Mouse (Mus musculus): ENCODE data around the gene Fyb2.
"Not testable (repeated sequence)": the region's sequence is repeated elsewhere in the genome, so short reads cannot be mapped to it uniquely, and the experiment has no call there.

The Fyb2 gene

DNA sequence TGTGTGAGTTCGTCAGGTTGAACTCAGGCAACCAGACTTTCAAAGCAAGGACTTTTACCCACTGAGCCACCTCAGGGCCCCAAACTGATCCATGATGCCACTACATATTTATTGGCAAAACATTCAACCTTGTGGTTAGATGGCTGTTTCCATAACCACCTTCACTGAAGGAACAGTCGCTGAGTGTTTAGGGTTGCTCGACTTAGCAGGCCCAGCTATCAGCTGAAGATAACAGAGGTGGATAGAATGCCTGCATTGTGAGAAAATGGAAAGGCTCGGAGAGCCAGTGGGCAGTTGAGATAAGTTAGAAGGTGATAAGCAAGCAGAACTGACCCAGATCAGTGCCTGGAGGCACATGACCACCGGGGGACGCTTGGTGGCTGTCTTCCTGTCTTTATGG is 26.3 kb downstream of the Fyb2 start:
- DNase-seq (ENCODE audit: low spot score in 2 of 2): no peak

DNA sequence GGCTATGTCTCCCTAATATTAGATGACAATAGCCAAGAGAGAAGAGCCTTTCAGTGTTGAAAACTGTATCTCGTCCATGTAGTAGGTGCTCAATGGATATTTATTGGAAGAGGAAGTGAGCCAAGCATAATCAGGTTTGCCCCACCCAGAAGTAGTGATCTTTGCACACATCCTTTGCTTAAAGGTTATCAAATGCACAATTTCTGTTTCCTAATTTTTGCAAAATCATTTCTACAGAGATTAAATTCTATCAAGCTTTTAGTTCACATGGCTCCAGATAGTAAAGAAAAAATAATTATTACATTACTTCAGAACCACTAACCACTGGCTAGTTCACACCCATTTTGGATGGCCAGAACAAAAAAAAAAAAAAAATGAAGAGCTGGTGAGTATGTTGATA is 28.6 kb downstream of the Fyb2 start:
- DNase-seq (ENCODE audit: low spot score in 2 of 2): no peak

DNA sequence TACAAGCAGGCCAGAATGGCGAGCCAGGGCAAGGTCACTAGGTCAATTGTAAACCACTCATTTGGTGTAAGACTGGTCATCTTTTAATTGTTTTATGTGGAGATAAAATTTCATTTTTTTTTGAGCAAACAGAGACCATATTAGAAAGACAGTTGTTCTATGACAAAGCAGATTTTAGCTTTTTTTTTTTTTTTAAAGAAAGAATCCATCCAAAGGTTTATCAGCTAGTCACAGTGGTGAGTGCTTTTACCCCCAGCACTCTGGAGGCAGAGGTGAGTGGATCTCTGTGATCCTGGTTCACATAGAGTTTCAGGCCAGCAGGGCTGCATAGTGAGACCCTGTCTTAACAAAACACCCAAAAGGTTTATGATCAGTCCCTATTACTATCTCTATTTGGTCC is 31.2 kb downstream of the Fyb2 start:
- DNase-seq (ENCODE audit: low spot score in 2 of 2): no peak

DNA sequence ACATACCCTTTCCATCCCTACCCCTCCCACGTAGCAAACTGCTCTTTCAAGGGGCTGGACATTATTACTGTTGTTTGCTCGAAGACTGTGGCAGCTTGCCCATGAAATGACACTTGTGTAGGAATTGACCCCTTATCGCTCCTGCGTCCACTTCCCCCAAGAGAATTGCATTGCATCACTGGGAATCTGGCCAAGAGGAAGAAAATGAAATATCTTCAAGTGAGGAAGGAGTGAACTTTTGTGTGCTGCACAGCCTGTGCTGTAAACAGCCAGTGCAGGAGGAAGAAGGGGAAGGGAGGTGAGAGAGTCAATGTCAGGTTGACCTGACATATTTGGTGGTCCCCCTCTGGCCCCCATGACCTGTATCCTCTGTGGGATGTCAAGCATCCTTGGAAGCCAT is 35.6 kb downstream of the Fyb2 start:
- no peak for DNase-seq (ENCODE audit: low spot score in 2 of 2)

DNA sequence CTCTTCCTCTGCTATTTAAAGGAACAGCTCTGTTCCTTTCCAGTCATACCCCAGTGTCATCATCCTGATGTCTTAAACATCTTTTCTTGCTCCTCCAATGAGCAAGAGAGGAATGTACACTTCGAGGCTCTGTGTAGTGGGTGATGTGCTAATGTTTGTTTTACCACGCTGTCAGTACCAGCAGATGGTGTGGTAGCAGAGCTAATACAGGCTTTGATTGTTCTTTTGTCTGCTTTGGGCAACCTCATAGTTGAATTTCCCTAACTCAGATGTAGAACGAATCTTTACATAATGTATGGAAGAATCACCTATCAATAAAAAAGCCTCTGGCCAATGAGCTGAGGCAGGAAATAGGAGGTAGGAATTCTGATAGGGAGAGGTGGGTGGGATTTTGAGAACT is 36.0 kb downstream of the Fyb2 start:
- DNase-seq (ENCODE audit: low spot score in 2 of 2): no peak

DNA sequence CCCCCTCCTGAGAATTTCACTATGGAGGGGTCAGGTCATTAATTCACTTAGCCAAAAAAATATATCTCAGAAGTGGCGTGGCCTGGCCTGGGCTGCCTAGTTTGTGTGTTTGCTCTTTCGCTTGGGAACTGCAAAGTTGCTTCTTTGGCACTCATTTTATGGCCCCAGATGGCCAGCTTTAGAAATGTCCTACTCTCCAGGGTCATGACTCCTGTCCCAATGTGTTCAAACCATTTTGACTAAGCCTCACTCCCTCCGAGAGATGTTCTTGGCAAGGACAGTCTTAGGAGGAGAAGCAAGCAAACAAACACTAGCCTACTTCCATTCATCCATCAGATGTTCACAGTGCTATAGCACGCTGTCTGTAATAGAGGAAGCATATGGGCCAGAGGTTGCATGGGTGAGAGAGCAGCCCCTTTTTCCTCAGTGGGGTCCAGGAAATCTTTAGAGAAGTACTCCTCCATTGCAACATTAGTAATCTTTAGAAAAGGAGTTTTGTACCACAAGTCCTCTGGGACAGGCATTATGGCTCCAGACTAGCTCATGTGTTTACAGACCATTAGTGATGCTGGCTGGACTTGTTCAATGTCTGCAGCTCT is 38.1 kb downstream of the Fyb2 start:
- no peak for DNase-seq (ENCODE audit: low spot score in 2 of 2)

DNA sequence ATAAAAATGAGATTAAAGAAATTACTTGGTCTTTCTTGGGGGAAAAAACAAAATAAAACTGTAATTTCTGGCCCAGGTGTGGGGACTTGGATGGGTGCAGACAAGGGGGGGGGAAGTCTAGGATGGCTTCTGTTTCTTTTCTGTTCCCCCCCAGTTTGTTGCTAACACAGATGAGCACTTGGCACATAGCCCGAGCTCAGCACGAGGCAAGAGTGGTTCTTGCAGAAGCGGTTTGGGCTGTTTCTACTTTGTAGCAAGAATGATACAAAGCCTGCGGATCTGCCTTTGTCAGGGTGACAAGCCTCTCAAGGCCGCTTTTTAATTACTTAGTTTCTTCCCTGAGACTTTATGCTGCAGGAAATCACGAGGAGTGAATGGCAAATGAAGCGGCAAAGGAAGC is 43.4 kb downstream of the Fyb2 start:
- no peak for DNase-seq (ENCODE audit: low spot score in 2 of 2)

DNA sequence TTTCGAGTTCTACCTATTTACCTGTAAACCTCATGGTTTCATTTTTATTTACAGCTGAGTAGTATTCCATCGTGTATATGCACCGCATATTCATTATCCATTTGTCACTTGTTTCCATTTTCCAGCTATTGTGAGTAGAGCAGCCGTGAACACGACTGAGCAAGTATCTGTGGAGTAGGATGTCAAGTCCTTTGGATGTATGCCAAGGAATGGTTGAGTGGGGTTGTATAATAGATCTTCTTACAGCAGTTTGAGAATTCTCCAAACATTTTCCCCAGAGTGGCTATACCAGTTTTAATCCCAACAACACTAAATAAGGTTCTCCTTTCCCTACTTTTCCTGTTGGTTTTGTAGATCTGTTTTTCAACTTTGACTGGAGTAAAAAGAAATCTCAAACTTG is 48.2 kb downstream of the Fyb2 start:
- DNase-seq (ENCODE audit: low spot score in 2 of 2): no peak

DNA sequence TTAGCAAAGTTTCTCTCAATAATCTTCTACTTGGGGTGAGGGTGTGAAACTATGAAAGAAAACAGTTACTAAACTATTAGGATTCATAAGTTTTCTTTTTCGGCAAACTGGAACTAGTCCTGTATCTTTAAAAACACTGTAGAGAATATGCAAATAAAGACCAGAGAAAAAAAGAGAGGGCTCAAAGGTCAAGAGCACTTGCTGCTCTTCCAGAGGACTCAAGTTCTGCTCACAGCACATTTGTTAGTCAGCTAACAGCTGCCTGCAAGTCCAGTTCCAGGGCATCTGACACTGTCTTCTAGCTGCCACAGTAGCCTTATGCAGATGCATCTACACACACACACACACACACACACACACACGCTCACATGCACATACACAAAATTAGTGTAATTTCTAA is 59.4 kb downstream of the Fyb2 start:
- no peak for DNase-seq (ENCODE audit: low spot score in 2 of 2)

DNA sequence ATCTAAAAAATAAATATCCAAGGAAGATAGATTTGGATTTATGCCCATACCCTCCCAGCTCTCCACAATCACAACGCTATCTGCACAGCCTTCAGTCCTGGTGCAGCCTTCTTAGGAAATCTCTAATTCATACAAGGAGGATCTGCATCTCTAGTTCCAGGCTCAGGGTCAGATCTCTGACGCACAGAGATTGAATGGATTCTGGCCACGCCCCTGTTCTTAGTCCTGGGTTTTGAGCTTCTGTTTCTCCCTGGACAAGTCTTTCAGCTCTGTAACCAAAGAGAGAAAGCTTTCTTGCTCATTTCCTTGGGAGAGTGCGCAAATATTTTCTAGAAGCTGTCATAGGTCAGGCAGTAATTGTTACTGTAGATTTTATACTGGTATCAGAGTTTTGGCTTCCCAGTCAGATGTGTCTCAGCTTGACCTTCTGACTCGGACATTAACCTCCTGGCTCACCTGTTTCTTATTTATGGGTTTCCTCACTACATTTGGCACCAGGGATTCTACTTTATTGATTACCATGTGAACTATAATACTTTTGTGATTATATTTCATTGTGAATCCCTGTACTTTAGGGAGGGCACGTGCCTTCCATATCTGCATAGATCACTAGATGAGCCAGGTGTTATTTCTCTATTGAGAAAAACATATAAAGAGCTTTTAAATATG is 62.0 kb downstream of the Fyb2 start:
- no peak for DNase-seq (ENCODE audit: low spot score in 2 of 2)

DNA sequence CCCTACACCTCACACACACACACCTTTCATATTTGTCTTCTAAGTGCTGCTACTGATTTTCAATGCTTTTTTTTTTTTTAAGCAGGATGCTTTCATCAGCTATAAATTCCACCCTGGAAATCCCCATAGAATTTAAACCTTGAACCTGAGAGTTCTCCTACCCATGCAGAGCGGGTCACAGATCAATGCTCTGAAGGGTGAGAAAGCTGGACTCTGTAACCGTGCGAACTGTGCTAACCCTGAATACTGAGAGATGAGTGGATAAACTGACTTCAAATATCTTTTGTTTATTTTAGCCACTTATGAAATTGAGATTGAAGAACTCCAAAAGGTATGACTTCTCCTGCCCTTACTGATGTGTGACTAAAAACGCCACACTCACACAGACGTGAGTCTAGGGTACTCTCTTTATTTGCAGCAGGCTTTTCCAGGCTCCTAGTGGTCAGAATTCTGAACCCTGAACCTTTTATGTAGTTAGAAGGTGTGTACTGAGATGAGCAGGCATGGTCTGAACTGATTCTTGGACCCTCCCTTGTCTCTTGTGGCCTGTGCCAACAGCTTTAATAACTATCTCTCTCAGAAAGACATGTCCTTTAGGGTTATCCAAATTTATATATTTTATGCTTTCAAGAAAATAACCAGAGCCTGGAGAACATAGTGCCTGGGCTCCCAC is 72.8 kb downstream of the Fyb2 start:
- DNase-seq (ENCODE audit: low spot score in 2 of 2): no peak

DNA sequence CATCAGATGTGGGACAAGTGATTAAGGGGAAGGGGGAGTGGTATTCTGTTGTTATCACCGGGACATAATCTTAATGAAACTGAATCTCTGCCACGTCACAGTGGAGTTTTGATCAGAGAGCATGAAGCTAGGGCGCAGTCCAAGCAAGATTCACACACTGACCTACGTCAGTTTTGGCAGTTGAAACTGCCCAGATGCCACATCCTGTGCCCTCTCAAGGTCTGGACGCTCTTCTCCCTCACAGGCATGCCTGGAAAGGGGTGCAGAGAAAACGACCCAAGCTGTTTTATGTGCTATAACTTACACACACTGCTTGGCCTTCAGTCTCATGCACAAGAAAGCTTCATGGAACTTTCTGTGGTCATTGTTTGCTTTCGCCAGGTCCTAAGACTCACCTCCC is 74.4 kb downstream of the Fyb2 start:
- DNase-seq (ENCODE audit: low spot score in 2 of 2): no peak

DNA sequence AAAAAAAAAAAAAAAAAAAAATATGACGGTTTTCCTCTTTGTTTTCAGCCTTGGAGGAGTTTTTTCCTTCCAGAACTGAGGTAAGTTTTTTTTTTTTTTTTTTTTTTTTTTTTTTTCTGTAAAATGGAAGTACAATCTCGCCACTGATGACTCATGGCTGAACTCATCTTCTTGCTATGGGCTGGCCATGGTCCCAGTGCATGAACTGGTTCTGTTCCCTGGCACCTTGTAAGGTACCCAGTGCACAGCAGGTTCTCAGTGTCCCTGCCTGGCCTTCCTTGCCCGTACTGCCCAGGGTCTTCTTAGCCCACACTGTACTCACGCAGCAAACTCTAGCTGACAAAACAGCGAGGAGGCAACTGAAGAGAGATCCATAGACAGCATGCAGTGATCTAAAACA is 74.8 kb downstream of the Fyb2 start:
- DNase-seq (ENCODE audit: low spot score in 2 of 2): no peak

DNA sequence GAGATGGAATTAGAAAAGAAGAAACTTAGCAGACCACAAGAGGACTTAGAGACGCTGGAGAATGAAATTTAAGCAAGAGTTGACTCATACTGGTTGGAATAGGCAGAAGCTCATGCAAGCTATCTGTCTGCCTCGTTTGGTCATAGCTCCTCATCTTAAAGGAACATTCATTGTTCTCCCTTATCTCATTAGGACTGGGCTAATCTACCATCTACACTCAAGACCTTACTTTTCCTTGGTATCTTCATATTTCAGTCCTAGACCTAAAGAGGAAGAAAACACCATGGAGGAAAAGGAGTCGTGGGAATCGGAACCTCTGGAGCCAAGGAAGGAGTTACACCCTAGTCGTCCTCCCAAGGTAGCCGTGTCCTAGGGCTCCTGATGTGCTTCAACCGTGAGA is 75.5 kb downstream of the Fyb2 start:
- DNase-seq (ENCODE audit: low spot score in 2 of 2): no peak

DNA sequence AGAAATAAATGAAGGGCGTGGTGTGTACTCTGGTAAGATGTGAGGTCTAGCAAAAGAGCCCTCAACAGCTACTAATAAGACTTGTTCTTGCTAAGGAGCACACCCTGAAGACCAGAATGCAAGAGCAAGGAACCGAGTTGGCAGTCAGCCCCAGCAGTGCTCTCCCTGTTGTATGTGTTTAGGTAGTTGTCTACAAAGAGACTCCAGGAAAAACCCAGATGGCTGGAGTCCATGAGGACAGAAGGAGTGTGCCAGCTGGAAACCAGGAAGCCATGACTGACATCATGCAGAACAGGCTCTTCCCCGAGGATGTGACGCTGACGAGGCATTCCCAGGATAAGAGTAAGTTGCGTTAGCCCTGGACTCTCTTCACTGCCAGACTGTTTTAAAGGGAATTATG is 76.8 kb downstream of the Fyb2 start:
- DNase-seq (ENCODE audit: low spot score in 2 of 2): no peak

DNA sequence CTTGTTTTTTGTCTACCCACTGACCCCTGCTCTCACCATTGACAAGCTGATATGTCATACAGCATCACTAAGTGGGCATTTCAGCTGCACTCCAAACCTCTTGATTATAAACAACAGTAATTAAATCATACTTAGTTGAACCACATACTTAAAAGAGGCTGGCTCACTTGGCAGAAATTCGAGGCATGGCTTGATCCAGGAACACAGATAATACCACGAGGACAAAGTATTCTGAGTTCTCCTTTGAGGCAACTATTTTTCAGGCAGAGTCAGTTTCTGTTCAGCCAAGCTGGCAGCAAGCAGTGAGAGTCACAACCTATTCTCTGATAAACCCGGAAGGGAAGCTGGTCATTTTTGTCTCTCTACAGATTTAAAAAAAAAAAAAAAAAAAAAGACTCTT is 77.4 kb downstream of the Fyb2 start:
- no peak for DNase-seq (ENCODE audit: low spot score in 2 of 2)

DNA sequence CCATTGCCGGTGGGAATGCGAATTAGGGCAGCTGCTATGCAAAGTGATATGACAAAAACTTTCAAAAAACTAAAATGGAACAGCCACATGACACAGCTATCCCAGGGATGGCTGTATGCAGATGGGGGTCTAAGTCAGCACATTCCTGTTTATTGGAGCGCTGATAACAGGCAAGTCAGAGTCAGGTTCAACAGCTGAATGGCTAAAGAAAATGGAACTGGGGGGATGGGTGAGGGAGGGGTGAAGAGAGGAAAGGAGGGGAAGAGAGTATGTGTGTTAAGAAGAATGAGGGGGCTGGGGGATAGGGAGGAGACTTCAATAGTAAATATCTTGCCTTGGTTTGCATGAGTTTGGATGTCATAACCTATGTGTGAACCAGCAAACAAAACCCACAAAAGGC is 79.0 kb downstream of the Fyb2 start:
- no peak for DNase-seq (ENCODE audit: low spot score in 2 of 2)

DNA sequence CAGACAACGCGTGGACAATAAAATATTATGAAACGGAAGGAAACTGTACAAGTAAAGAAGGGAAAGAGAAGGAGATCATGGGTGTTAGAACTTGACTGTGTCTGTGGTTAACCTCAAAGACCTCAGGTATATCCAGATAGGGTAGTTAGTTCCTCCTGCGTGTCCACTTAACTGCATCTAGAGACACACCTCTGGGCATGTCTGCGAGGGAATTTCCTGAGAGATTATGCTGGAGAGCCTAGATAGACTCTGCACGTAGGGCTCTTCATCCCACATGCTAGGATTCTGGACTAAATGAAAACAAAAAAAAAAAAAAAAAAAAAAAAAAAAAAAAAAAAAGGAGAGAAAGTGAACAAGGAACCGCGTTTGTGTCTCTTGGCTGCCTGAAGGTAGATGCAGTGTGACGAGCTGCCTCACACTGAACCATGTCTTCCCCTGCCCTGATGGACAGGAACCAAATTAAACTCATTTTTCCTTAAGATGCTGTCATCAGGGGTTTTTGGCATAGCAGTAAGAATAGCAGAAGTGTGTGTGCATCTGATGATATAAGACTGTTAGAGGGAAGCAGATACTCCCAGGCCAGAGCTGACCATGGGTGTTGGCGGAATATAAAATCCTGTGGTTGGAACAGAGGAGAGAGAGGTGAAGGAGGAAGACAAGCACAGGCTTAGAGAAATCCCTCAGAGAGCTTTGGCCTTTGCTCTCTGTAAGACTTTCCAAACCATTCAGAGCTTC is 80.1 kb downstream of the Fyb2 start:
- no peak for DNase-seq (ENCODE audit: low spot score in 2 of 2)

DNA sequence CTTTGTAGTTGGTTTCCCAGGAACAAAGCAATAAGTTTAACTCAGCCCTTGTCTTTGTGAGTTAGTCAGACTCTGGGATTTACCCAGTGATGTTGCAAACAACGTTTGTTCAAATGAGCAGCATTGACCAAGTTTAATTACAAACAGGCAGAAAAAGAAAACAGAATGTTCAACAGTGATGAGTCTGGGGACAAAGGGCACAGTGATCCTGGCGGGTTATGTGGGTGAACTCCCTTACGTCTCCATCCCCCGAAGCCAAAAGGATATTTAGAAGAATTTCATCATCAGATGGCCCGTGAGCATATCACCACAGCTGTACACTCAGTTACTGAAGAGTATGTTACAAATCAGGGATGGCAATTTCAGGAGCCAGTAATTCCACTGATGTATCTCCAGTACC is 86.4 kb downstream of the Fyb2 start:
- no peak for DNase-seq (ENCODE audit: low spot score in 2 of 2)

DNA sequence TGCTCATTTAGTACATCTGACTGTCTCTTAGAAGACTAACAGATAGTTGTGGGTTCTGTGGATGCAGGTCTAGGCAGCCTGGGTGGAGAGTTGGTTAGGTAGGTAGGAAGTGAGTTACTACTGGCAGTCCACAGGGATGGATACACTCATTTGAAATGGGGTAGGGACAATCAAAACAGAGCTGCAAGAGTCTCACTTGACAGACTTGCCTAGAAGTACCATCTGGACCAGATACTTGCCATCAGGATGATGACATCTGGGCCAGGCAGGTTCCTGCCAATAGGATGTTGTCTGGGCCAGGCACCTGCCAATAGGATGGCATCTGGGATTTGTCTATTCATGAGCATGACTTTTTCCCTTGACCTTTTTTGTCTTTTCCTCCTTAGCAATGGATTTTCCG is 88.5 kb downstream of the Fyb2 start:
- no peak for DNase-seq (ENCODE audit: low spot score in 2 of 2)

DNA sequence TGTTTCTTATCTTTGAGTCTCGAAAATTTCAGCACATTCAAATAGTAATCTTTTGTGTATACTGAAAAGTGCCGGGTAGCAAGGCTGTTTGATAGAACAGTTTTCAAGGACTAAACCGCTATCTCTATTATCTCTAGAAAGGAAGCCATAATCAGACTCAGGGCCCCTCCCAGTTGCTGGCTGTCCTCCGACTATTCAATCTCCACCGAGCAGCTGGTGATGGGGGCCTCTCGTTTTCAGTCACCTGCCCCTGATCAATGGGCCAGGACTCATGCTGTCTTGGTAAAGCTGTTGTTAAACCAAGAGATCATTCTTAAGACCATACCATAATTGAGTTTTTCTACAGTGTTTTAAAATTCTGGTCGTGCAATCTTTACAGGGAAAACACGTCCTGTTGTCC is 90.9 kb downstream of the Fyb2 start:
- no peak for DNase-seq (ENCODE audit: low spot score in 2 of 2)

DNA sequence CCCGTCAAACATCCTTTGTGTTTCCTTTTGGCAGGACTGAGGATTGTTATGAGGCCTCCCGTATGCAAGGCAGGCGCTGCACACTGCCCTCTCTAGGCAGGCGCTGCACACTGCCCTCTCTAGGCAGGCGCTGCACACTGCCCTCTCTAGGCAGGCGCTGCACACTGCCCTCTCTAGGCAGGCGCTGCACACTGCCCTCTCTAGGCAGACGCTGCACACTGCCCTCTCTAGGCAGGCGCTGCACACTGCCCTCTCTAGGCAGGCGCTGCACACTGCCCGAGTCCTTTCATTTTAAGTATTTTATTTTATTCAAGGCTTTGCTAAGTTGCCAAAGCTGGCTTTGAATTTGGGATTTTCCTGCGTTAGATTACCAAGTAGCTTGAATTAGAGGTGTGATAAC is 91.4 kb downstream of the Fyb2 start:
- not testable (repeated sequence) for DNase-seq (ENCODE audit: low spot score in 2 of 2)
